Mouse (Mus musculus) kidney, adult 2 months (tissue): ENCODE measurements around the gene Ttc30a1.

Source experiments
- CTCF ChIP-seq: fragments of 200-500 bp; conservative IDR thresholded peaks from 2 replicates; pipeline ENCODE4 v1.5.1; 2011; ENCODE audit warnings: low read depth, mild to moderate bottlenecking, control low read depth, low read length, moderate library complexity, mixed read lengths; ENCODE audit not compliant: insufficient read depth, insufficient read length
- POLR2A ChIP-seq: fragments of 200-500 bp; IDR thresholded peaks from one replicate; pipeline ENCODE4 v1.6.1; 2011; ENCODE audit warnings: low read depth, low read length, control low read depth

GRCm38 (mm10) chr2:75989694-75990093 is 7.9 kb upstream of the Ttc30a1 start:
- no peak for TF ChIP-seq CTCF
- TF ChIP-seq POLR2A, result no peak
